Mouse (Mus musculus): ENCODE data around the gene Cyp46a1. TPM values are rescaled to one million over a fixed set of nuclear protein-coding genes. Genes with fewer than 3 reads are reported as not detected.

Cyp46a1 gene
- polyA plus RNA-seq, 1 experiment from 2014 or later: 6.3 TPM

GRCm38 (mm10) chr12:108370596-108371428, 36.6 kb downstream of the Cyp46a1 start, which contains the start of gene Eml1:
Eml1 (plus strand) TSS chr12:108370957.
- H3K9me3 ChIP-seq: no peaks in the 10 kb centered on the region
- H3K9ac ChIP-seq: no peak within 1 kb of the TSS
- no peak within 1 kb of the TSS for H3K4me2 ChIP-seq
- WGBS: 66% methylated on average over 19 of the region's 19 CpGs
- peak; percentile 43; the same call in 1 of the 2 replicates for ATAC-seq (ENCODE audit: insufficient number of reproducible peaks, low FRiP score, low TSS enrichment, low read depth)
- no peaks in the 10 kb centered on the region for H3K36me3 ChIP-seq
- peak within 1 kb of the TSS; percentile 27; the same call in 1 of the 2 replicates for H3K27ac ChIP-seq
- H3K4me1 ChIP-seq: peaks cover 49% of the 10 kb centered on the region
- no peak within 1 kb of the TSS for H3K4me3 ChIP-seq
- H3K27me3 ChIP-seq: no peaks in the 10 kb centered on the region

- no peaks in the 10 kb centered on the region for H3K36me3 ChIP-seq
- H3K4me2 ChIP-seq: no peak overlapping the region
- H3K4me1 ChIP-seq: peaks cover 43% of the 10 kb centered on the region
- H3K27me3 ChIP-seq: no peaks in the 10 kb centered on the region
- no peak overlapping the region; the same call in 1 of the 2 replicates for H3K27ac ChIP-seq
- H3K9me3 ChIP-seq: no peaks in the 10 kb centered on the region
- H3K9ac ChIP-seq: no peak overlapping the region
- H3K4me3 ChIP-seq: no peak overlapping the region
- WGBS: 74% methylated on average over 6 of the region's 6 CpGs
- no peak for ATAC-seq (ENCODE audit: insufficient number of reproducible peaks, low FRiP score, low TSS enrichment, low read depth)
Observed at GRCm38 (mm10) chr12:108371429-108371765, 37.2 kb downstream of the Cyp46a1 start.

GRCm38 (mm10) chr12:108372241-108372640, 38.1 kb downstream of the Cyp46a1 start:
- no peak overlapping the region for H3K4me2 ChIP-seq
- no peak for ATAC-seq (ENCODE audit: insufficient number of reproducible peaks, low FRiP score, low TSS enrichment, low read depth)
- no peaks in the 10 kb centered on the region for H3K9me3 ChIP-seq
- no peak overlapping the region; the same call in 1 of the 2 replicates for H3K27ac ChIP-seq
- H3K4me3 ChIP-seq: no peak overlapping the region
- peaks cover 42% of the 10 kb centered on the region for H3K4me1 ChIP-seq
- no peak overlapping the region for H3K9ac ChIP-seq
- WGBS: 68% methylated on average over 17 of the region's 17 CpGs
- no peaks in the 10 kb centered on the region for H3K36me3 ChIP-seq
- H3K27me3 ChIP-seq: no peaks in the 10 kb centered on the region

- no peak for ATAC-seq (ENCODE audit: insufficient number of reproducible peaks, low FRiP score, low TSS enrichment, low read depth)
- H3K36me3 ChIP-seq: no peaks in the 10 kb centered on the region
- 21% methylated on average over 9 of the region's 9 CpGs for WGBS
- peak overlapping the region; percentile 58; the same call in 1 of the 2 replicates for H3K27ac ChIP-seq
- no peak overlapping the region for H3K9ac ChIP-seq
- no peaks in the 10 kb centered on the region for H3K9me3 ChIP-seq
- no peak overlapping the region for H3K4me3 ChIP-seq
- H3K4me2 ChIP-seq: no peak overlapping the region
- H3K27me3 ChIP-seq: no peaks in the 10 kb centered on the region
- H3K4me1 ChIP-seq: peaks cover 42% of the 10 kb centered on the region
Observed at GRCm38 (mm10) chr12:108373611-108374010, 39.4 kb downstream of the Cyp46a1 start.

GRCm38 (mm10) chr12:108374689-108375088, 40.5 kb downstream of the Cyp46a1 start:
- H3K9me3 ChIP-seq: no peaks in the 10 kb centered on the region
- peaks cover 39% of the 10 kb centered on the region for H3K4me1 ChIP-seq
- ATAC-seq (ENCODE audit: insufficient number of reproducible peaks, low FRiP score, low TSS enrichment, low read depth): no peak
- H3K27me3 ChIP-seq: no peaks in the 10 kb centered on the region
- WGBS: 66% methylated on average over 8 of the region's 8 CpGs
- no peak overlapping the region for H3K9ac ChIP-seq
- H3K4me3 ChIP-seq: no peak overlapping the region
- H3K4me2 ChIP-seq: no peak overlapping the region
- H3K27ac ChIP-seq: peak overlapping the region; percentile 7; the same call in 1 of the 2 replicates
- no peaks in the 10 kb centered on the region for H3K36me3 ChIP-seq

- Histone ChIP-seq H3K9me3 (no peaks in the 10 kb centered on the region), H3K9ac (no peak overlapping the region), H3K4me1 (peaks cover 15% of the 10 kb centered on the region), H3K27ac (no peak overlapping the region), H3K4me2 (no peak overlapping the region), H3K27me3 (no peaks in the 10 kb centered on the region), H3K36me3 (no peaks in the 10 kb centered on the region), H3K4me3 (no peak overlapping the region)
- ATAC-seq (ENCODE audit: insufficient number of reproducible peaks, low FRiP score, low TSS enrichment, low read depth): no peak
- 80% methylated on average over 13 of the region's 13 CpGs for WGBS
Observed at GRCm38 (mm10) chr12:108378379-108379133, 44.4 kb downstream of the Cyp46a1 start.

- no peak; the same call in 1 of the 2 replicates for ATAC-seq (ENCODE audit: insufficient number of reproducible peaks, low FRiP score, low TSS enrichment, low read depth)
- peaks cover 12% of the 10 kb centered on the region; the same call in 1 of the 2 replicates for H3K4me1 ChIP-seq
- no peaks in the 10 kb centered on the region for H3K9me3 ChIP-seq
- no peak overlapping the region for H3K27ac ChIP-seq
- H3K27me3 ChIP-seq: no peaks in the 10 kb centered on the region
- H3K36me3 ChIP-seq: no peaks in the 10 kb centered on the region
- no peak overlapping the region for H3K4me2 ChIP-seq
- H3K9ac ChIP-seq: no peak overlapping the region
- no peak overlapping the region for H3K4me3 ChIP-seq
- WGBS: 27% methylated on average over 13 of the region's 13 CpGs
Observed at GRCm38 (mm10) chr12:108386476-108387232, 52.5 kb downstream of the Cyp46a1 start.

GRCm38 (mm10) chr12:108389718-108390117, 55.5 kb downstream of the Cyp46a1 start:
- no peak overlapping the region for H3K27ac ChIP-seq
- 46% methylated on average over 3 of the region's 3 CpGs for WGBS
- H3K4me3 ChIP-seq: no peak overlapping the region
- H3K9me3 ChIP-seq: no peaks in the 10 kb centered on the region
- H3K36me3 ChIP-seq: no peaks in the 10 kb centered on the region
- peaks cover 29% of the 10 kb centered on the region for H3K4me1 ChIP-seq
- no peak for ATAC-seq (ENCODE audit: insufficient number of reproducible peaks, low FRiP score, low TSS enrichment, low read depth)
- H3K9ac ChIP-seq: no peak overlapping the region
- no peak overlapping the region for H3K4me2 ChIP-seq
- no peaks in the 10 kb centered on the region for H3K27me3 ChIP-seq

GRCm38 (mm10) chr12:108392254-108393044, 58.3 kb downstream of the Cyp46a1 start:
- Histone ChIP-seq H3K4me3 (no peak overlapping the region), H3K4me1 (peaks cover 23% of the 10 kb centered on the region), H3K9ac (no peak overlapping the region), H3K4me2 (no peak overlapping the region), H3K27ac (no peak overlapping the region), H3K27me3 (no peaks in the 10 kb centered on the region), H3K36me3 (no peaks in the 10 kb centered on the region), H3K9me3 (no peaks in the 10 kb centered on the region)
- 70% methylated on average over 12 of the region's 12 CpGs for WGBS
- ATAC-seq (ENCODE audit: insufficient number of reproducible peaks, low FRiP score, low TSS enrichment, low read depth): no peak

GRCm38 (mm10) chr12:108393082-108393481, 58.9 kb downstream of the Cyp46a1 start:
- H3K9ac ChIP-seq: no peak overlapping the region
- no peaks in the 10 kb centered on the region for H3K9me3 ChIP-seq
- no peak overlapping the region for H3K27ac ChIP-seq
- ATAC-seq (ENCODE audit: insufficient number of reproducible peaks, low FRiP score, low TSS enrichment, low read depth): no peak
- 72% methylated on average over 4 of the region's 4 CpGs for WGBS
- H3K36me3 ChIP-seq: no peaks in the 10 kb centered on the region
- H3K4me2 ChIP-seq: no peak overlapping the region
- no peak overlapping the region for H3K4me3 ChIP-seq
- no peaks in the 10 kb centered on the region for H3K27me3 ChIP-seq
- H3K4me1 ChIP-seq: peaks cover 23% of the 10 kb centered on the region

- H3K4me1 ChIP-seq: peaks cover 23% of the 10 kb centered on the region
- H3K36me3 ChIP-seq: no peaks in the 10 kb centered on the region
- no peak overlapping the region for H3K4me3 ChIP-seq
- no peak overlapping the region for H3K4me2 ChIP-seq
- H3K27ac ChIP-seq: no peak overlapping the region
- no peaks in the 10 kb centered on the region for H3K27me3 ChIP-seq
- H3K9me3 ChIP-seq: no peaks in the 10 kb centered on the region
- 75% methylated on average over 4 of the region's 4 CpGs for WGBS
- no peak overlapping the region for H3K9ac ChIP-seq
- ATAC-seq (ENCODE audit: insufficient number of reproducible peaks, low FRiP score, low TSS enrichment, low read depth): no peak
Observed at GRCm38 (mm10) chr12:108393637-108394036, 59.5 kb downstream of the Cyp46a1 start.

Measured in limb, embryonic 15.5 days (tissue).